Mouse (Mus musculus) lung, embryonic 15.5 days (tissue): ENCODE measurements around the gene Mvb12b. TPM values are rescaled to one million over a fixed set of nuclear protein-coding genes. Genes with fewer than 3 reads are reported as not detected.

Source experiments
- ATAC-seq: fragments of 200-750 bp; cut with Nextera tagmentation; 2 replicates; pipeline ENCODE4 v1.8.0; 2017; ENCODE audit warnings: moderate number of reproducible peaks, borderline replicate concordance; ENCODE audit not compliant: low FRiP score, low TSS enrichment; ENCODE audit errors: extremely low read depth
- H3K27ac ChIP-seq: fragments of 300-500 bp; sonication (generic); 2 replicates; pipeline ENCODE4 v1.5.1; 2015; ENCODE audit warnings: moderate library complexity, mild to moderate bottlenecking, inconsistent platforms
- H3K27me3 ChIP-seq: fragments of 300-500 bp; sonication (generic); 2 replicates; pipeline ENCODE4 v1.6.1; 2015; ENCODE audit warnings: inconsistent platforms
- H3K36me3 ChIP-seq: fragments of 300-500 bp; sonication (generic); 2 replicates; pipeline ENCODE4 v1.6.1; 2015; ENCODE audit warnings: inconsistent platforms
- H3K4me1 ChIP-seq: fragments of 300-500 bp; sonication (generic); 2 replicates; pipeline ENCODE4 v1.6.1; 2015; ENCODE audit warnings: inconsistent platforms
- H3K4me2 ChIP-seq: fragments of 300-500 bp; sonication (generic); 2 replicates; pipeline ENCODE4 v1.6.1; 2015; ENCODE audit warnings: inconsistent platforms, mild to moderate bottlenecking, moderate library complexity
- H3K4me3 ChIP-seq: fragments of 300-500 bp; sonication (generic); 2 replicates; pipeline ENCODE4 v1.5.1; 2015; ENCODE audit warnings: mild to moderate bottlenecking, inconsistent platforms
- H3K9ac ChIP-seq: fragments of 300-500 bp; sonication (generic); 2 replicates; pipeline ENCODE4 v1.6.1; 2015; ENCODE audit warnings: inconsistent platforms
- H3K9me3 ChIP-seq: fragments of 300-500 bp; sonication (generic); 2 replicates; pipeline ENCODE4 v1.6.1; 2016; ENCODE audit warnings: inconsistent platforms
- WGBS: fragments of 180-500 bp; shearing (Covaris S2); methylation state at CpG from one replicate; pipeline ENCODE4 v1.1.7; 2015; 5-methylcytosine and 5-hydroxymethylcytosine counted together
- polyA plus RNA-seq: library from polyadenylated mRNA; unstranded; fragments of >200 nt; fragmentation: Nextera tagmentation; extraction: Ambion mirVana; gene quantifications from 2 replicates; pipeline ENCODE4 v1.2.1, GENCODE M21; 2015

Gene Mvb12b
- polyA plus RNA-seq, 1 experiment from 2014 or later: 22.8 TPM

GRCm38 (mm10) chr2:33716878-33717277 lies 170.9 kb downstream of the Mvb12b start:
- WGBS: 22% methylated on average over 15 of the region's 15 CpGs
- Histone ChIP-seq H3K4me1 (peaks cover 28% of the 10 kb centered on the region), H3K4me3 (no peak overlapping the region), H3K9ac (no peak overlapping the region), H3K27me3 (peaks cover 62% of the 10 kb centered on the region), H3K36me3 (no peaks in the 10 kb centered on the region), H3K4me2 (peak overlapping the region; percentile 51), H3K27ac (no peak overlapping the region), H3K9me3 (no peaks in the 10 kb centered on the region)
- no peak for ATAC-seq

DNA sequence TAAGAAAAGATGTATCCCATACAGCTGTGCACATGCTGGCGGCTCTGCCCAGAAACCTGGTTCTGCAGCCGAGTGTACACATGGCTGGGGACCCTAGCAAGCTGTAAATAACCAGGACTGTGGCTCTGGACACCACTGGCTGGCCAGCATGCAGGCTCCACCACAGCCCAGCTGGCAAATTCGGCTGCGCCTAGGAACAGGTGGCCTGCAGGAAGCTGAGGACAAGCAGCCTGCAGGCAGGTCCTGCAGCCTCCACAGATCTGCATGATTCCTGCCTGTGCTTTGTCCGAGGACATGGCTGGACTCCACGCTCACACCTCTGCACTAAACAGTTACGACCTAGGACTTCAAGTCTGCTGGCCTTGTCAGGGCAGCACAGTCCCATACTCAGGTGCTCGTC lies 172.8 kb downstream of the Mvb12b start:
- H3K4me2 ChIP-seq: no peak overlapping the region
- no peak for ATAC-seq
- no peaks in the 10 kb centered on the region for H3K9me3 ChIP-seq
- peaks cover 72% of the 10 kb centered on the region for H3K27me3 ChIP-seq
- no peaks in the 10 kb centered on the region for H3K36me3 ChIP-seq
- H3K27ac ChIP-seq: no peak overlapping the region
- H3K9ac ChIP-seq: no peak overlapping the region
- H3K4me1 ChIP-seq: peaks cover 20% of the 10 kb centered on the region
- 46% methylated on average over 8 of the region's 8 CpGs for WGBS
- no peak overlapping the region for H3K4me3 ChIP-seq

DNA sequence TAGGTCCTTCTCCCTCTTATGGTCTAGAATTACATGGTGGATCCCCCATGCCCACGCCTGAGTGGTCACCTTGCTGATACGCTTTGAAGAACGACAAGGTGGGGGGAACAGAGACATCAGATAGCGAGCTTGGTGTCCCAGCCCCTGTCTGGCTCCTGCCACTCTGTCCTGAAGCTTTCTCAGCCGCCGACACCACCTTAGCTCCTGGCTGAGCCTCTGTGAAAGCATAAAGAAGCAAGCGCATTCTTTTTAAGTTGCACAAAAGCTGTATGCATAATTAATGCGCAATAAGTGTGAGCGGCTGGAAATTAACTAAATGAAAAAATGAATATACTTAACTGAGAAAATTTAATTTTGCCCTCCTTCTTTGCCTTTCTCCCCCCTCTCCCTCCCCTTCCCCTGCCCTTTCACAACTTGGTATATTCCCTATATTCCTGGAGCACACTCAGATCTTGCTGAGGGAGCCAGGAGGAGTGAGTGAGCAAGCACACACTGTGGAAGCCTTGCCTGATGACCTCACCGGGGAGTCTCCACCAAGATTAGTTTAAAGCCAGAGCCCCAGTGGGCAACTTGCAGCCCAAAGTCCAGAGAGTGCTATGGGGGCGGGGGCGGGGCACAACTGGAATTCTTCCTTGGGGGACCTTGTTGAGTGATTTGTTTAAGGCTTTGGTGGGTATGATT lies 174.0 kb downstream of the Mvb12b start:
- Histone ChIP-seq H3K9ac (no peak overlapping the region), H3K9me3 (no peaks in the 10 kb centered on the region), H3K27ac (no peak overlapping the region), H3K27me3 (peaks cover 62% of the 10 kb centered on the region), H3K4me3 (no peak overlapping the region), H3K4me2 (no peak overlapping the region), H3K36me3 (no peaks in the 10 kb centered on the region), H3K4me1 (peaks cover 15% of the 10 kb centered on the region)
- no peak for ATAC-seq
- 35% methylated on average over 12 of the region's 12 CpGs for WGBS

- H3K27me3 ChIP-seq: peaks cover 52% of the 10 kb centered on the region
- H3K9me3 ChIP-seq: no peaks in the 10 kb centered on the region
- no peak overlapping the region for H3K4me3 ChIP-seq
- no peak overlapping the region for H3K27ac ChIP-seq
- no peaks in the 10 kb centered on the region for H3K36me3 ChIP-seq
- H3K4me2 ChIP-seq: no peak overlapping the region
- no peak overlapping the region for H3K9ac ChIP-seq
- WGBS: 22% methylated on average over 4 of the region's 4 CpGs
- peaks cover 10% of the 10 kb centered on the region for H3K4me1 ChIP-seq
- no peak for ATAC-seq
Measured at GRCm38 (mm10) chr2:33712811-33713210, 174.9 kb downstream of the Mvb12b start.

DNA sequence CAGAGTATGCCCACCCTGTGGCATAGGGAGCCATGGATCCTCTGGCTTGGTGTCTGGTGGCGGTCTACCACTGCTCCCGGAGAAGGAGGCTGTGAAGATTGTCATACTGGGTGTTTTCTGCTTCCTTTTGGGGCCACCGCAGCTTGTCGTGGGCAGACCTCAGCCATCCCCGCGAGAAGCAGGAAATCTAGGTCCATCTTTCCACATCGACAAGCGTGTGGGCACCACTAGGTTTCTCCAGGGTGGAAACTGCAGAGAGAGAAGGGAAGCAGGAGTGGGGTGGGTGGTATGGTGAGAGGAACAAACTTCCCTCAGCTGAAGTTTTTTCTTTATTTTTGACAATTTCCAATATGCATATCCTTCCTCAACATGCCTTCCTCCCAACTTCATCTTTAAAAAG lies 178.9 kb downstream of the Mvb12b start:
- Histone ChIP-seq H3K36me3 (no peaks in the 10 kb centered on the region), H3K9me3 (no peaks in the 10 kb centered on the region), H3K4me2 (no peak overlapping the region), H3K4me1 (no peaks in the 10 kb centered on the region), H3K27me3 (peaks cover 48% of the 10 kb centered on the region), H3K4me3 (no peak overlapping the region), H3K9ac (no peak overlapping the region), H3K27ac (no peak overlapping the region)
- WGBS: 94% methylated on average over 8 of the region's 8 CpGs
- ATAC-seq: no peak

DNA sequence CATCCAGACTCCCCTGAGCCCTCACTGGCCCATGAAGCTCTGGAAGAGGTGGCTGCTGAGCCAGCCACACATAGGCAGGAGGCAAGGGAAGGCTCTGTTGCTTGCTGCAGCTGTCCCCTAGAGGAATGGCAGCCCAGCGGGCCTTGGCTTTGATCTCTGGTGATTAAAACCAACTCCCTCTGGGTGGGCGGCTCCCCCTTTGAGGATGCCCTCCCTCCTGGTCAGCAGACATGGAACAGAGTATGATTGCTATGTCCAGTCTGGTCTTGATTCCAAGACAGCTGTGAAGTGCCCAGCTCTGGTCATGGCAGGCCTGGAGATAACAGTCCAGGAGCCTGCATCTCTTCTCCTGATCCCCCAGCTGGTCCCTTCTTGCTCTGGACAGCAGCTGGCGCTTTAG lies 179.7 kb downstream of the Mvb12b start:
- no peaks in the 10 kb centered on the region for H3K9me3 ChIP-seq
- peaks cover 40% of the 10 kb centered on the region for H3K27me3 ChIP-seq
- no peak for ATAC-seq
- WGBS: 48% methylated on average over 3 of the region's 3 CpGs
- 0 out of 2 replicates have a peak, but pooled peaks cover under 1% of the 10 kb centered on the region for H3K4me1 ChIP-seq
- no peak overlapping the region for H3K9ac ChIP-seq
- no peak overlapping the region for H3K4me2 ChIP-seq
- H3K27ac ChIP-seq: no peak overlapping the region
- no peaks in the 10 kb centered on the region for H3K36me3 ChIP-seq
- H3K4me3 ChIP-seq: no peak overlapping the region

DNA sequence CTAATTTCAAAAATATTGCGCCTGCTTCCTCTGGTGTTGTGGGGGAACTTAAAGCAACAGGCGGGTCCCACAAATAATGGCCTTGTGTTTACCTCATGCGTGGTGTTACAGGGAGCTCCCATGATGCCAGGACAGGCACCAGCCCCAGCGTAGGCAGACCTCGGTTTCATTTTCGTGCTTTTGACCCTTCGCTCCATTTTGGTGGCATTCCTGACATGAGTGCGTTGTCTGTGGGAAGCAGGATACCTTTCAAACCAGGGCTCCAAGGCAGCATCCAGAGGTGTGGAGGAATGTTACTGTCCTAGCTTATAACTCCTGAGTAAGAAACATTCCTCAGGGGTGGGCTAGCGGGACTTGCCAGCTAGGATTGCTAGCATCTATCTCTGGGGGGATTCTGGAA lies 181.3 kb downstream of the Mvb12b start:
- H3K4me1 ChIP-seq: 0 out of 2 replicates have a peak, but pooled peaks cover 6% of the 10 kb centered on the region
- H3K27ac ChIP-seq: no peak overlapping the region
- no peak for ATAC-seq
- no peaks in the 10 kb centered on the region for H3K9me3 ChIP-seq
- H3K9ac ChIP-seq: no peak overlapping the region
- no peak overlapping the region for H3K4me2 ChIP-seq
- 74% methylated on average over 9 of the region's 9 CpGs for WGBS
- no peak overlapping the region for H3K4me3 ChIP-seq
- no peaks in the 10 kb centered on the region for H3K36me3 ChIP-seq
- peaks cover 32% of the 10 kb centered on the region; the same call in 1 of the 2 replicates for H3K27me3 ChIP-seq

GRCm38 (mm10) chr2:33705687-33706320 lies 181.9 kb downstream of the Mvb12b start:
- no peaks in the 10 kb centered on the region for H3K9me3 ChIP-seq
- H3K27me3 ChIP-seq: peaks cover 36% of the 10 kb centered on the region
- no peak overlapping the region for H3K4me2 ChIP-seq
- H3K27ac ChIP-seq: no peak overlapping the region
- H3K9ac ChIP-seq: no peak overlapping the region
- H3K36me3 ChIP-seq: no peaks in the 10 kb centered on the region
- WGBS: 45% methylated on average over 16 of the region's 16 CpGs
- 0 out of 2 replicates have a peak, but pooled peaks cover 6% of the 10 kb centered on the region for H3K4me1 ChIP-seq
- H3K4me3 ChIP-seq: no peak overlapping the region
- no peak for ATAC-seq

DNA sequence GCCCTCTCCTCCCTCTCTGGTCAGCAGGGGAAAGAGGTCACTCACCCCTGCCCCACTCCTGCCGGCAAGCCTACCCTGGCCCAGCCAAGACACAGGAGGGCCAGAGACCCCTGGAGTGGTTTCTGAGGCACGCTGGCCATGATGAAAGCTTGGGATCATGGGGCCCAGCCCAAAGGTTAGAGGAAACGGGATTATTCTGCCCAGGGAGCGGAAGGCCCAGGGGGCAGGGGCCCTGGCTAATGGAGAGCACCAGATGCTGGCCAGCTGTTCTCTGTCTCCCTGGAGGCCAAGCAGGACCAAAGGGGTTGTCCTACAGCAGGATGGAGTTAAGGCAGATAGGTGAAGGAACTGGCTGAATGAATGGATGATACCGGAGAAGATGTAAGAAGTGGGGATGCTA lies 184.5 kb downstream of the Mvb12b start:
- no peak overlapping the region for H3K27ac ChIP-seq
- no peak for ATAC-seq

DNA sequence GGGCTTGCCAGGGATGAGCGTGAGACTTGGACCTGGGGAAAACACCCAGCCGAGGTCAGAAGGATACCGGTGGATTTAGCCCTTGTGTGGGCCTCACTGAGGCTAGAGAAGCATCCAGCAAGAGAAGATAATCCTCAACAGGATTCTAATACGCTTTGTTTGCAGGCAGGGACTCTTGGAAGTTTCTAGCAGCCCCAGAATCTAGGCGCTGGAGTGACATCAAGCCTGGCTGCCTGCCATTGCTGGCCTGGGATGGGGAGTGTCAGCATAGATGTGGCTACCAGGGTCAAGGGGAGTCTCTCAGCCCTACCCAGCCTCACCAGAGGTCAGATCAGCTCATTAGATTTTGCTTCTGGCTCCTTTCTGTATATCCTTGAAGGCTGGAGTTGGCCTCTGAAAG lies 185.0 kb downstream of the Mvb12b start:
- no peak overlapping the region for H3K4me2 ChIP-seq
- 63% methylated on average over 5 of the region's 5 CpGs for whole genome bisulfite sequencing
- no peaks in the 10 kb centered on the region for H3K36me3 ChIP-seq

More for the DNA sequence above, 184.5 kb downstream of the Mvb12b start:
- Histone ChIP-seq H3K4me1 (0 out of 2 replicates have a peak, but pooled peaks cover 6% of the 10 kb centered on the region), H3K9ac (no peak overlapping the region), H3K36me3 (no peaks in the 10 kb centered on the region), H3K27me3 (peaks cover 38% of the 10 kb centered on the region), H3K4me3 (no peak overlapping the region), H3K9me3 (no peaks in the 10 kb centered on the region), H3K4me2 (no peak overlapping the region)
- WGBS: 52% methylated on average over 5 of the region's 5 CpGs

GRCm38 (mm10) chr2:33701446-33701815 lies 186.3 kb downstream of the Mvb12b start:
- Histone ChIP-seq H3K27me3 (peaks cover 25% of the 10 kb centered on the region), H3K4me2 (no peak overlapping the region), H3K4me1 (0 out of 2 replicates have a peak, but pooled peaks cover 6% of the 10 kb centered on the region), H3K36me3 (no peaks in the 10 kb centered on the region), H3K4me3 (no peak overlapping the region), H3K9me3 (no peaks in the 10 kb centered on the region), H3K27ac (no peak overlapping the region), H3K9ac (no peak overlapping the region)
- ATAC-seq: no peak
- WGBS: 53% methylated on average over 7 of the region's 7 CpGs

More for the DNA sequence above, 185.0 kb downstream of the Mvb12b start:
- no peak overlapping the region for H3K4me3 ChIP-seq
- H3K9me3 ChIP-seq: no peaks in the 10 kb centered on the region
- no peak overlapping the region for H3K9ac ChIP-seq
- H3K4me1 ChIP-seq: 0 out of 2 replicates have a peak, but pooled peaks cover 6% of the 10 kb centered on the region
- no peak for ATAC-seq
- H3K27ac ChIP-seq: no peak overlapping the region
- H3K27me3 ChIP-seq: peaks cover 38% of the 10 kb centered on the region
